Mouse (Mus musculus): Measurements from ENCODE around the gene Mgat5. TPM values are rescaled to one million over a fixed set of nuclear protein-coding genes. Genes with fewer than 3 reads are reported as not detected.
A peak's percentile ranks its signal among the peaks of the same experiment; 100 is the strongest.

The Mgat5 gene
- polyA plus RNA-seq, 1 experiment from 2014 or later, result 16.0 TPM

GRCm38 (mm10) chr1:127380749-127381501 is 176.1 kb downstream of the Mgat5 start:
- Histone ChIP-seq H3K27ac (ENCODE audit: low read length) (0 out of 2 replicates have a peak overlapping the region, but pooled peaks have one; percentile 5), H3K4me3 (ENCODE audit: low read depth, low read length) (no peak overlapping the region), H3K9me3 (replicated peaks; ENCODE audit: control insufficient read depth, low read length, poor library complexity, severe bottlenecking) (no peaks in the 10 kb centered on the region), H3K27me3 (ENCODE audit: control insufficient read depth, insufficient read depth, low read depth, low read length) (no peaks in the 10 kb centered on the region), H3K4me2 (ENCODE audit: low read length) (no peak overlapping the region), H3K36me3 (ENCODE audit: control insufficient read depth, insufficient read depth, low read length) (no peaks in the 10 kb centered on the region), H3K4me1 (ENCODE audit: control insufficient read depth, insufficient read depth, low read length) (peaks cover 10% of the 10 kb centered on the region), H3K9ac (ENCODE audit: low read depth, low read length) (no peak overlapping the region)
- ATAC-seq, result no peak; the same call in 1 of the 2 replicates
- 49% methylated on average over 13 of the region's 13 CpGs for WGBS

GRCm38 (mm10) chr1:127383071-127383470 is 178.3 kb downstream of the Mgat5 start:
- ATAC-seq, result no peak
- H3K9ac ChIP-seq (ENCODE audit: low read depth, low read length), result no peak overlapping the region
- no peak overlapping the region for H3K4me2 ChIP-seq (ENCODE audit: low read length)
- H3K4me1 ChIP-seq (ENCODE audit: control insufficient read depth, insufficient read depth, low read length), result peaks cover 10% of the 10 kb centered on the region
- WGBS, result 67% methylated on average over 7 of the region's 7 CpGs
- H3K36me3 ChIP-seq (ENCODE audit: control insufficient read depth, insufficient read depth, low read length), result peaks cover 2% of the 10 kb centered on the region; the same call in 1 of the 2 replicates
- H3K27ac ChIP-seq (ENCODE audit: low read length), result no peak overlapping the region
- no peak overlapping the region for H3K4me3 ChIP-seq (ENCODE audit: low read depth, low read length)
- H3K27me3 ChIP-seq (ENCODE audit: control insufficient read depth, insufficient read depth, low read depth, low read length), result no peaks in the 10 kb centered on the region
- H3K9me3 ChIP-seq (replicated peaks; ENCODE audit: control insufficient read depth, low read length, poor library complexity, severe bottlenecking), result no peaks in the 10 kb centered on the region

- no peaks in the 10 kb centered on the region for H3K4me1 ChIP-seq (ENCODE audit: control insufficient read depth, insufficient read depth, low read length)
Measured at GRCm38 (mm10) chr1:127387226-127387625, 182.4 kb downstream of the Mgat5 start.

GRCm38 (mm10) chr1:127387661-127388060 is 182.8 kb downstream of the Mgat5 start:
- Histone ChIP-seq H3K4me1 (ENCODE audit: control insufficient read depth, insufficient read depth, low read length) (no peaks in the 10 kb centered on the region), H3K4me3 (ENCODE audit: low read depth, low read length) (no peak overlapping the region), H3K9ac (ENCODE audit: low read depth, low read length) (no peak overlapping the region), H3K27ac (ENCODE audit: low read length) (no peak overlapping the region), H3K36me3 (ENCODE audit: control insufficient read depth, insufficient read depth, low read length) (peaks cover 19% of the 10 kb centered on the region), H3K9me3 (replicated peaks; ENCODE audit: control insufficient read depth, low read length, poor library complexity, severe bottlenecking) (no peaks in the 10 kb centered on the region; the same call in 1 of the 2 replicates), H3K4me2 (ENCODE audit: low read length) (no peak overlapping the region), H3K27me3 (ENCODE audit: control insufficient read depth, insufficient read depth, low read depth, low read length) (no peaks in the 10 kb centered on the region)
- no peak for ATAC-seq
- WGBS, result 71% methylated on average over 9 of the region's 9 CpGs

More at GRCm38 (mm10) chr1:127387226-127387625, 182.4 kb downstream of the Mgat5 start:
- no peak for ATAC-seq
- H3K27ac ChIP-seq (ENCODE audit: low read length), result no peak overlapping the region
- no peaks in the 10 kb centered on the region; the same call in 1 of the 2 replicates for H3K9me3 ChIP-seq (replicated peaks; ENCODE audit: control insufficient read depth, low read length, poor library complexity, severe bottlenecking)
- WGBS, result 59% methylated on average over 7 of the region's 7 CpGs
- no peak overlapping the region for H3K4me2 ChIP-seq (ENCODE audit: low read length)
- no peak overlapping the region for H3K4me3 ChIP-seq (ENCODE audit: low read depth, low read length)
- H3K27me3 ChIP-seq (ENCODE audit: control insufficient read depth, insufficient read depth, low read depth, low read length), result no peaks in the 10 kb centered on the region
- peaks cover 19% of the 10 kb centered on the region for H3K36me3 ChIP-seq (ENCODE audit: control insufficient read depth, insufficient read depth, low read length)
- no peak overlapping the region for H3K9ac ChIP-seq (ENCODE audit: low read depth, low read length)

GRCm38 (mm10) chr1:127394716-127395115 is 189.9 kb downstream of the Mgat5 start:
- Histone ChIP-seq H3K4me2 (ENCODE audit: low read length) (no peak overlapping the region), H3K4me3 (ENCODE audit: low read depth, low read length) (no peak overlapping the region), H3K9me3 (replicated peaks; ENCODE audit: control insufficient read depth, low read length, poor library complexity, severe bottlenecking) (no peaks in the 10 kb centered on the region; the same call in 1 of the 2 replicates), H3K4me1 (ENCODE audit: control insufficient read depth, insufficient read depth, low read length) (no peaks in the 10 kb centered on the region), H3K9ac (ENCODE audit: low read depth, low read length) (no peak overlapping the region), H3K27ac (ENCODE audit: low read length) (no peak overlapping the region), H3K27me3 (ENCODE audit: control insufficient read depth, insufficient read depth, low read depth, low read length) (no peaks in the 10 kb centered on the region), H3K36me3 (ENCODE audit: control insufficient read depth, insufficient read depth, low read length) (peaks cover 17% of the 10 kb centered on the region)
- WGBS, result 93% methylated on average over 2 of the region's 2 CpGs
- ATAC-seq, result no peak

GRCm38 (mm10) chr1:127395724-127396123 is 190.9 kb downstream of the Mgat5 start:
- H3K4me3 ChIP-seq (ENCODE audit: low read depth, low read length), result no peak overlapping the region
- no peak for ATAC-seq
- no peaks in the 10 kb centered on the region for H3K4me1 ChIP-seq (ENCODE audit: control insufficient read depth, insufficient read depth, low read length)
- H3K27ac ChIP-seq (ENCODE audit: low read length), result no peak overlapping the region
- H3K27me3 ChIP-seq (ENCODE audit: control insufficient read depth, insufficient read depth, low read depth, low read length), result no peaks in the 10 kb centered on the region
- H3K9me3 ChIP-seq (replicated peaks; ENCODE audit: control insufficient read depth, low read length, poor library complexity, severe bottlenecking), result no peaks in the 10 kb centered on the region; the same call in 1 of the 2 replicates
- WGBS, result 92% methylated on average over 5 of the region's 5 CpGs
- H3K36me3 ChIP-seq (ENCODE audit: control insufficient read depth, insufficient read depth, low read length), result peaks cover 9% of the 10 kb centered on the region
- H3K4me2 ChIP-seq (ENCODE audit: low read length), result no peak overlapping the region
- no peak overlapping the region for H3K9ac ChIP-seq (ENCODE audit: low read depth, low read length)

GRCm38 (mm10) chr1:127396569-127397349 is 191.9 kb downstream of the Mgat5 start:
- no peak overlapping the region for H3K9ac ChIP-seq (ENCODE audit: low read depth, low read length)
- no peak overlapping the region for H3K27ac ChIP-seq (ENCODE audit: low read length)
- no peaks in the 10 kb centered on the region for H3K27me3 ChIP-seq (ENCODE audit: control insufficient read depth, insufficient read depth, low read depth, low read length)
- no peaks in the 10 kb centered on the region for H3K36me3 ChIP-seq (ENCODE audit: control insufficient read depth, insufficient read depth, low read length)
- ATAC-seq, result no peak
- 82% methylated on average over 12 of the region's 12 CpGs for WGBS
- H3K4me2 ChIP-seq (ENCODE audit: low read length), result no peak overlapping the region
- H3K9me3 ChIP-seq (replicated peaks; ENCODE audit: control insufficient read depth, low read length, poor library complexity, severe bottlenecking), result no peaks in the 10 kb centered on the region
- H3K4me3 ChIP-seq (ENCODE audit: low read depth, low read length), result no peak overlapping the region
- no peaks in the 10 kb centered on the region for H3K4me1 ChIP-seq (ENCODE audit: control insufficient read depth, insufficient read depth, low read length)

GRCm38 (mm10) chr1:127397396-127397795 is 192.6 kb downstream of the Mgat5 start:
- Histone ChIP-seq H3K9me3 (replicated peaks; ENCODE audit: control insufficient read depth, low read length, poor library complexity, severe bottlenecking) (no peaks in the 10 kb centered on the region), H3K27me3 (ENCODE audit: control insufficient read depth, insufficient read depth, low read depth, low read length) (no peaks in the 10 kb centered on the region), H3K4me1 (ENCODE audit: control insufficient read depth, insufficient read depth, low read length) (no peaks in the 10 kb centered on the region), H3K4me2 (ENCODE audit: low read length) (no peak overlapping the region), H3K27ac (ENCODE audit: low read length) (no peak overlapping the region), H3K4me3 (ENCODE audit: low read depth, low read length) (no peak overlapping the region), H3K9ac (ENCODE audit: low read depth, low read length) (no peak overlapping the region), H3K36me3 (ENCODE audit: control insufficient read depth, insufficient read depth, low read length) (no peaks in the 10 kb centered on the region)
- ATAC-seq, result no peak
- 82% methylated on average over 13 of the region's 13 CpGs for WGBS

- Histone ChIP-seq H3K27me3 (ENCODE audit: control insufficient read depth, insufficient read depth, low read depth, low read length) (no peaks in the 10 kb centered on the region), H3K4me3 (ENCODE audit: low read depth, low read length) (no peak overlapping the region)
- 89% methylated on average over 5 of the region's 5 CpGs for WGBS
Measured at GRCm38 (mm10) chr1:127398186-127398585, 193.4 kb downstream of the Mgat5 start.

More at GRCm38 (mm10) chr1:127398186-127398585, 193.4 kb downstream of the Mgat5 start:
- no peaks in the 10 kb centered on the region for H3K9me3 ChIP-seq (replicated peaks; ENCODE audit: control insufficient read depth, low read length, poor library complexity, severe bottlenecking)
- ATAC-seq, result no peak
- H3K4me2 ChIP-seq (ENCODE audit: low read length), result no peak overlapping the region
- H3K4me1 ChIP-seq (ENCODE audit: control insufficient read depth, insufficient read depth, low read length), result no peaks in the 10 kb centered on the region
- no peak overlapping the region for H3K9ac ChIP-seq (ENCODE audit: low read depth, low read length)
- peaks cover 3% of the 10 kb centered on the region; the same call in 1 of the 2 replicates for H3K36me3 ChIP-seq (ENCODE audit: control insufficient read depth, insufficient read depth, low read length)
- H3K27ac ChIP-seq (ENCODE audit: low read length), result no peak overlapping the region
